Mouse (Mus musculus) bone marrow, adult 2 months (tissue): ENCODE measurements around the gene Akap11.

Experiments
- CTCF ChIP-seq: fragments of 200-500 bp; IDR thresholded peaks from 2 replicates; pipeline ENCODE4 v1.5.1; 2011; ENCODE audit warnings: low read length, control low read depth; ENCODE audit not compliant: control insufficient read depth, insufficient read depth
- POLR2A ChIP-seq: fragments of 200-500 bp; IDR thresholded peaks from 2 replicates; pipeline ENCODE4 v1.6.1; 2011; ENCODE audit warnings: low read depth, mild to moderate bottlenecking, control low read depth, low read length, borderline replicate concordance; ENCODE audit not compliant: control insufficient read depth

DNA sequence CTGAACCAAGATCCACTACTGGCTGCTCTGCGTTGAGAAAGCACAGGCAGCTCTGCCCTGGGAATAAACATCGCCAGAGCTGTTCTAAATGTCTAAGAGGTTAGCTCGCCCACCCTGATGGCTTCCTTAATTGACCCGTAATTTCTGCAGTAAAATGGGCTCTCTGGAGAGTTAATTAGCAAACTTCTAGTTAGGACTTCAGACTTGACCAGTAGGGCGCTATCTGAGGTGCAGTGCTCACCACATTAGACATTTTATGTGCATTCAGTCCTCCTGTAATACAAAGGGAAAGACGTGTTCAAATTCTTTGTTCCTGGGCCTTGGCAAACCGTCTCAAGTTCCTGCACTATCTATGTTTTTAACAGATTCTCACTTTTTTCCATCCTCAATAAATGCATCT, 26.6 kb upstream of the Akap11 start:
- no peak for TF ChIP-seq CTCF
- no peak for TF ChIP-seq POLR2A
